Mouse (Mus musculus): ENCODE measurements around the gene Stard10. TPM values are rescaled to one million over a fixed set of nuclear protein-coding genes. Genes with fewer than 3 reads are reported as not detected.

Stard10 gene
- total and polyA plus RNA-seq, 2 experiments from 2014 or later: 45.9 to 62.6 TPM

GRCm38 (mm10) chr7:101378285-101378684, 61.4 kb downstream of the Stard10 start:
- WGBS: 56% methylated on average over 3 of the region's 3 CpGs
- peak; percentile 5; the same call in 1 of the 2 replicates for ATAC-seq (ENCODE audit: insufficient read depth, low read depth)

GRCm38 (mm10) chr7:101378796-101379465, 62.0 kb downstream of the Stard10 start:
- Histone ChIP-seq H3K9me3 (replicated peaks; ENCODE audit: control insufficient read depth, low read length) (no peaks in the 10 kb centered on the region), H3K4me2 (ENCODE audit: low read depth, low read length) (peak overlapping the region; percentile 66), H3K27ac (ENCODE audit: low read depth) (peak overlapping the region; percentile 78), H3K27me3 (ENCODE audit: control insufficient read depth, insufficient read depth, low read length) (no peaks in the 10 kb centered on the region), H3K36me3 (replicated peaks; ENCODE audit: control insufficient read depth, insufficient read depth, low read length) (no peaks in the 10 kb centered on the region), H3K4me1 (ENCODE audit: control insufficient read depth, insufficient read depth) (peaks cover 22% of the 10 kb centered on the region), H3K9ac (replicated peaks; ENCODE audit: low read depth, low read length) (peak overlapping the region; percentile 56), H3K4me3 (ENCODE audit: low read depth, low read length) (peak overlapping the region; percentile 40)
- DNase-seq (ENCODE audit: low spot score) (no peak), ATAC-seq (ENCODE audit: insufficient read depth, low read depth) (no peak)
- 57% methylated on average over 5 of the region's 5 CpGs for WGBS
- TF ChIP-seq CTCF (IDR thresholded peaks at IDR 0.05; ENCODE audit: low read depth): 0 out of 2 replicates have a peak, but pooled peaks have one; percentile 1
- no peak for TF ChIP-seq EP300 (IDR thresholded peaks at IDR 0.05; ENCODE audit: low read depth)

More at GRCm38 (mm10) chr7:101378285-101378684, 61.4 kb downstream of the Stard10 start:
- peak overlapping the region; percentile 66 for H3K4me2 ChIP-seq (ENCODE audit: low read depth, low read length)
- H3K36me3 ChIP-seq (replicated peaks; ENCODE audit: control insufficient read depth, insufficient read depth, low read length): no peaks in the 10 kb centered on the region
- H3K9ac ChIP-seq (replicated peaks; ENCODE audit: low read depth, low read length): peak overlapping the region; percentile 56
- H3K4me3 ChIP-seq (ENCODE audit: low read depth, low read length): peak overlapping the region; percentile 40
- H3K4me1 ChIP-seq (ENCODE audit: control insufficient read depth, insufficient read depth): peaks cover 22% of the 10 kb centered on the region
- H3K9me3 ChIP-seq (replicated peaks; ENCODE audit: control insufficient read depth, low read length): no peaks in the 10 kb centered on the region
- peak overlapping the region; percentile 78 for H3K27ac ChIP-seq (ENCODE audit: low read depth)
- no peak for TF ChIP-seq EP300 (IDR thresholded peaks at IDR 0.05; ENCODE audit: low read depth)
- TF ChIP-seq CTCF (IDR thresholded peaks at IDR 0.05; ENCODE audit: low read depth): no peak
- DNase-seq (ENCODE audit: low spot score): no peak
- H3K27me3 ChIP-seq (ENCODE audit: control insufficient read depth, insufficient read depth, low read length): no peaks in the 10 kb centered on the region

GRCm38 (mm10) chr7:101379732-101380131, 62.8 kb downstream of the Stard10 start:
- 67% methylated on average over 2 of the region's 2 CpGs for WGBS
- H3K4me2 ChIP-seq (ENCODE audit: low read depth, low read length): peak overlapping the region; percentile 66; the same call in 1 of the 2 replicates
- peaks cover 25% of the 10 kb centered on the region for H3K4me1 ChIP-seq (ENCODE audit: control insufficient read depth, insufficient read depth)
- TF ChIP-seq CTCF (IDR thresholded peaks at IDR 0.05; ENCODE audit: low read depth): no peak
- TF ChIP-seq EP300 (IDR thresholded peaks at IDR 0.05; ENCODE audit: low read depth): no peak
- H3K9me3 ChIP-seq (replicated peaks; ENCODE audit: control insufficient read depth, low read length): no peaks in the 10 kb centered on the region
- ATAC-seq (ENCODE audit: insufficient read depth, low read depth): no peak
- H3K27me3 ChIP-seq (ENCODE audit: control insufficient read depth, insufficient read depth, low read length): no peaks in the 10 kb centered on the region
- DNase-seq (ENCODE audit: low spot score): no peak
- H3K36me3 ChIP-seq (replicated peaks; ENCODE audit: control insufficient read depth, insufficient read depth, low read length): no peaks in the 10 kb centered on the region
- H3K9ac ChIP-seq (replicated peaks; ENCODE audit: low read depth, low read length): 0 out of 2 replicates have a peak overlapping the region, but pooled peaks have one; percentile 18
- no peak overlapping the region for H3K27ac ChIP-seq (ENCODE audit: low read depth)
- H3K4me3 ChIP-seq (ENCODE audit: low read depth, low read length): no peak overlapping the region

GRCm38 (mm10) chr7:101381512-101381911, 64.6 kb downstream of the Stard10 start:
- no peak overlapping the region for H3K4me2 ChIP-seq (ENCODE audit: low read depth, low read length)
- H3K36me3 ChIP-seq (replicated peaks; ENCODE audit: control insufficient read depth, insufficient read depth, low read length): 0 out of 2 replicates have a peak, but pooled peaks cover 4% of the 10 kb centered on the region
- no peak for ATAC-seq (ENCODE audit: insufficient read depth, low read depth)
- H3K9ac ChIP-seq (replicated peaks; ENCODE audit: low read depth, low read length): no peak overlapping the region
- no peaks in the 10 kb centered on the region for H3K9me3 ChIP-seq (replicated peaks; ENCODE audit: control insufficient read depth, low read length)
- TF ChIP-seq EP300 (IDR thresholded peaks at IDR 0.05; ENCODE audit: low read depth) (no peak), CTCF (IDR thresholded peaks at IDR 0.05; ENCODE audit: low read depth) (no peak)
- no peak overlapping the region for H3K27ac ChIP-seq (ENCODE audit: low read depth)
- no peak overlapping the region for H3K4me3 ChIP-seq (ENCODE audit: low read depth, low read length)
- 80% methylated on average over 6 of the region's 6 CpGs for WGBS
- H3K4me1 ChIP-seq (ENCODE audit: control insufficient read depth, insufficient read depth): peaks cover 38% of the 10 kb centered on the region
- H3K27me3 ChIP-seq (ENCODE audit: control insufficient read depth, insufficient read depth, low read length): no peaks in the 10 kb centered on the region
- no peak for DNase-seq (ENCODE audit: low spot score)

GRCm38 (mm10) chr7:101382378-101382777, 65.5 kb downstream of the Stard10 start:
- H3K36me3 ChIP-seq (replicated peaks; ENCODE audit: control insufficient read depth, insufficient read depth, low read length): peaks cover 12% of the 10 kb centered on the region
- no peak overlapping the region for H3K4me2 ChIP-seq (ENCODE audit: low read depth, low read length)
- 72% methylated on average over 8 of the region's 8 CpGs for WGBS
- TF ChIP-seq EP300 (IDR thresholded peaks at IDR 0.05; ENCODE audit: low read depth) (no peak), CTCF (IDR thresholded peaks at IDR 0.05; ENCODE audit: low read depth) (no peak)
- no peaks in the 10 kb centered on the region for H3K9me3 ChIP-seq (replicated peaks; ENCODE audit: control insufficient read depth, low read length)
- ATAC-seq (ENCODE audit: insufficient read depth, low read depth) (no peak), DNase-seq (ENCODE audit: low spot score) (no peak)
- no peak overlapping the region for H3K27ac ChIP-seq (ENCODE audit: low read depth)
- H3K4me3 ChIP-seq (ENCODE audit: low read depth, low read length): no peak overlapping the region
- H3K27me3 ChIP-seq (ENCODE audit: control insufficient read depth, insufficient read depth, low read length): no peaks in the 10 kb centered on the region
- H3K9ac ChIP-seq (replicated peaks; ENCODE audit: low read depth, low read length): no peak overlapping the region
- peaks cover 38% of the 10 kb centered on the region for H3K4me1 ChIP-seq (ENCODE audit: control insufficient read depth, insufficient read depth)

Data from heart, postnatal 0 days (tissue).